Mouse (Mus musculus) spleen, adult 12 weeks (tissue): ENCODE measurements around the gene 4930596D02Rik.

Source experiments
- DNase-seq: peaks from one replicate; pipeline ENCODE4 v3.0.0; 2022; ENCODE audit warnings: low spot score

Gene 4930596D02Rik

GRCm38 (mm10) chr14:35811878-35812277, at the start of gene 4930596D02Rik:
Gene 4930596D02Rik, minus strand, starts transcription at chr14:35811978.
- DNase-seq: no peak

GRCm38 (mm10) chr14:35853254-35853653, 41.5 kb upstream of the 4930596D02Rik start:
- no peak for DNase-seq

GRCm38 (mm10) chr14:35845271-35845670, 33.5 kb upstream of the 4930596D02Rik start:
- DNase-seq: no peak

- no peak for DNase-seq
These were observed 30.4 kb upstream of the 4930596D02Rik start for GRCm38 (mm10) chr14:35842111-35842721.

- no peak for DNase-seq
These were observed 19.0 kb downstream of the 4930596D02Rik start for GRCm38 (mm10) chr14:35792656-35793213.

GRCm38 (mm10) chr14:35780033-35780432, 31.7 kb downstream of the 4930596D02Rik start:
- DNase-seq: no peak

GRCm38 (mm10) chr14:35773306-35773705, 38.5 kb downstream of the 4930596D02Rik start:
- DNase-seq: no peak
